Comparison of ENCODE assay signal across 20 mouse cellular contexts in the genomic region with DNA sequence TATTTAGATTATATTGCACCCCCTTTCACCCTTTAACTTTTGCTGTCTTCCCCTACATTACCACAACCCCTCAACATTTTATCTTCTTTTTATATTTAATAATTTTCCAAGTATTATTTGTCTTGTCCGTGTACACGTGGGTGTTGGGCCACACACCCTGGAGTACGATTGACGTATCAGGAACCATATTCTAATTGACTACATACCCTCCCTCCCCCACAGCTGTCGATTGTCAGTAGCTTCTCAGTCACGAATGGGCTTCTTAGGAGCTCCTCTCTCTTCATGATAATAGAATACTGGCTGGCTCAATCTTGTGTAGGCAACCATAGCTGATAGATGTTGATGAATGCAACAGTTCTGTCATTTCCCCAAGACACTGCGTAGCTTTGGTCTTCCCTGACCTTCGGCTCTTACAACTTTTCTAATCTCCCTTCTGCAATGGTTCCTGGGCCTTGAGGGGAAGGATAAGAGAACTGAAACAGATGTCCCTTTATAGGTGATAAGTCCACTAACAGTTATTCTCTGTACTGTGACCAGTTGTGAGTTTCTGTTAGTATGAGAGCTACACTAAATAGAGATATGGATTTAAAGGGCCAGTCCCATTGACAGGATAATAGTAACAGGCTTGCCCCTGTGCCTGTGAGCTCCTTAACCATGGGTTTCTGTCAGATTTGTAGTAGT.
A peak's percentile ranks its signal among the peaks of the same experiment; 100 is the strongest.
DNase-seq lines count a peak whose midpoint lies in the region; ATAC-seq lines count a peak whose summit lies in the region.
"Had no signal": no experiment of that assay in that cellular context is flagged by ENCODE, and none has a peak within 500 bp of the region (broad histone marks: within the 10 kb centered on the region; RNA-seq: fewer than 3 reads in every experiment).

No protein-coding gene starts in this region.

- no peak overlapping the region for H3K4me2 ChIP-seq in kidney, embryonic 15.5 days
- peak overlapping the region; percentile 13 for H3K4me2 ChIP-seq in liver, embryonic 15.5 days
- H3K4me2 ChIP-seq in midbrain, embryonic 13.5 days (replicated peaks) = no peak overlapping the region
- H3K4me2 ChIP-seq: embryonic facial prominence, embryonic 12.5 days; forebrain, embryonic 15.5 days; hindbrain, embryonic 12.5 days; limb, embryonic 15.5 days had no signal

- H3K27ac ChIP-seq in kidney, embryonic 15.5 days = no peak overlapping the region
- H3K27ac ChIP-seq in liver, embryonic 15.5 days (replicated peaks) = peak overlapping the region; percentile 75
- H3K27ac ChIP-seq in midbrain, embryonic 13.5 days = no peak overlapping the region
- H3K27ac ChIP-seq: embryonic facial prominence, embryonic 12.5 days; forebrain, embryonic 15.5 days; hindbrain, embryonic 12.5 days; limb, embryonic 15.5 days had no signal

- H3K4me1 ChIP-seq in kidney, embryonic 15.5 days = peaks cover 5% of the 10 kb centered on the region; the same call in 1 of the 2 replicates
- H3K4me1 ChIP-seq in liver, embryonic 15.5 days (replicated peaks) = peaks cover 3% of the 10 kb centered on the region; the same call in 1 of the 2 replicates
- H3K4me1 ChIP-seq in midbrain, embryonic 13.5 days (replicated peaks) = peaks cover 10% of the 10 kb centered on the region; the same call in 1 of the 2 replicates
- H3K4me1 ChIP-seq: limb, embryonic 15.5 days had no signal

- 90% methylated on average over 8 of the region's 8 CpGs for WGBS in kidney, embryonic 15.5 days
- 27% methylated on average over 8 of the region's 8 CpGs for WGBS in liver, embryonic 15.5 days (ENCODE audit: insufficient replicate concordance)
- 85% methylated on average over 8 of the region's 8 CpGs for WGBS in midbrain, embryonic 13.5 days

- intact Hi-C loops in left cerebral cortex, postnatal 36 days (cut with DNase I) = no loop called here

- peak; percentile 25; the same call in 1 of the 2 replicates for ATAC-seq in kidney, embryonic 15.5 days (replicated peaks; ENCODE audit: low FRiP score)
- peak; percentile 48 to 49; a peak in 2 of 4 replicates for ATAC-seq in hematopoietic stem cell, adult 5-6 weeks (replicated peaks in 1 of 2; ENCODE audit: insufficient read depth in 1 of 2, low FRiP score in 2 of 2, low TSS enrichment in 1 of 2, low read depth in 1 of 2, poor library complexity in 2 of 2, severe bottlenecking in 2 of 2)
- ATAC-seq in liver, embryonic 15.5 days (ENCODE audit: insufficient read depth) = peak; percentile 95
- ATAC-seq in midbrain, embryonic 13.5 days = no peak
- ATAC-seq: forebrain, embryonic 15.5 days; inflammation-experienced regulatory T-cells, adult 6 months; lung, postnatal 0 days had no signal

- H3K9ac ChIP-seq in kidney, embryonic 15.5 days = no peak overlapping the region
- H3K9ac ChIP-seq in liver, embryonic 15.5 days = no peak overlapping the region
- H3K9ac ChIP-seq in midbrain, embryonic 13.5 days (replicated peaks) = no peak overlapping the region
- H3K9ac ChIP-seq: embryonic facial prominence, embryonic 12.5 days; forebrain, embryonic 15.5 days; hindbrain, embryonic 12.5 days; limb, embryonic 15.5 days had no signal

- DNase-seq in kidney, adult 8-10 months = no peak
- DNase-seq in thymus, postnatal 14 days = no peak
- no peak for DNase-seq in left cerebral cortex, postnatal 36 days (ENCODE audit: low spot score in 2 of 2)
- DNase-seq: adrenal gland, postnatal 25 days; cerebellum, adult 8-10 months; gastrocnemius, postnatal 36 days; kidney, postnatal 10 days; layer of hippocampus, postnatal 36 days; right cerebral cortex, postnatal 25 days had no signal

- no peaks in the 10 kb centered on the region for H3K9me3 ChIP-seq in kidney, embryonic 15.5 days (replicated peaks)
- no peaks in the 10 kb centered on the region for H3K9me3 ChIP-seq in liver, embryonic 15.5 days (replicated peaks)
- H3K9me3 ChIP-seq in midbrain, embryonic 13.5 days = no peaks in the 10 kb centered on the region
- H3K9me3 ChIP-seq: embryonic facial prominence, embryonic 12.5 days; forebrain, embryonic 15.5 days; hindbrain, embryonic 12.5 days; limb, embryonic 15.5 days had no signal

- H3K36me3 ChIP-seq in kidney, embryonic 15.5 days = no peaks in the 10 kb centered on the region
- H3K36me3 ChIP-seq in liver, embryonic 15.5 days (replicated peaks) = no peaks in the 10 kb centered on the region
- no peaks in the 10 kb centered on the region for H3K36me3 ChIP-seq in midbrain, embryonic 13.5 days
- H3K36me3 ChIP-seq: embryonic facial prominence, embryonic 12.5 days; forebrain, embryonic 15.5 days; G1E; hindbrain, embryonic 12.5 days; limb, embryonic 15.5 days had no signal

- no peaks in the 10 kb centered on the region for H3K27me3 ChIP-seq in kidney, embryonic 15.5 days
- H3K27me3 ChIP-seq in liver, embryonic 15.5 days = no peaks in the 10 kb centered on the region
- peaks cover 67% of the 10 kb centered on the region for H3K27me3 ChIP-seq in midbrain, embryonic 13.5 days
- H3K27me3 ChIP-seq: embryonic facial prominence, embryonic 12.5 days; forebrain, embryonic 15.5 days; hindbrain, embryonic 12.5 days; limb, embryonic 15.5 days had no signal

- H3K4me3 ChIP-seq in kidney, embryonic 15.5 days (replicated peaks) = no peak overlapping the region
- no peak overlapping the region for H3K4me3 ChIP-seq in liver, embryonic 15.5 days (replicated peaks)
- no peak overlapping the region for H3K4me3 ChIP-seq in midbrain, embryonic 13.5 days (replicated peaks)
- H3K4me3 ChIP-seq: embryonic facial prominence, embryonic 12.5 days; forebrain, embryonic 15.5 days; hindbrain, embryonic 12.5 days; limb, embryonic 15.5 days had no signal
